Mouse (Mus musculus) cerebellum, postnatal 36 days (tissue): ENCODE measurements around the gene Olfr1189.
"Not testable (repeated sequence)": the region's sequence is repeated elsewhere in the genome, so short reads cannot be mapped to it uniquely, and the experiment has no call there.

Experiments
- DNase-seq, 2 experiments: peaks; one replicate each; pipeline ENCODE4 v3.0.0; 2021 to 2022; ENCODE audit warnings: mixed read lengths in 2 of 2

Olfr1189 gene

DNA sequence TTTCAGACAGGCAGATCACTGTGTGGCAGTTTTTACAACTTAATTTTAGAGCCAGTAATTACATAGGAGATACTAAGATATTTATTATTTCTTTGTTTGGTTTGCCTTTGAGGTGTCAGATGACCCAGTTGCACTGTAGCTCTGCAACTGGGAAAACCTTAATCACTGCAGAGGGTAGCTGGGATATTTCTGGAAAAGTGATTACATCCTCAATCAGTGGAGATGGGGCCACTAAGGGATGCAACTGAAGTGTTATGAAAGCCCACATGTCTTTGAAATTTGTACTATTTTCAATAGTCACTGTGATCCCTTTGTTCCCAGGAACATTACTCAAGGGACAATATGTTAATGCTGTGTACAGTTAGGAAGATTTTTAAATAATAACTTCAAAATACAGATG, at the start of gene Olfr1189:
TSS of gene Olfr1189 (plus strand) at position 301 of the 400 bp plus-strand sequence.
- DNase-seq: no peak

DNA sequence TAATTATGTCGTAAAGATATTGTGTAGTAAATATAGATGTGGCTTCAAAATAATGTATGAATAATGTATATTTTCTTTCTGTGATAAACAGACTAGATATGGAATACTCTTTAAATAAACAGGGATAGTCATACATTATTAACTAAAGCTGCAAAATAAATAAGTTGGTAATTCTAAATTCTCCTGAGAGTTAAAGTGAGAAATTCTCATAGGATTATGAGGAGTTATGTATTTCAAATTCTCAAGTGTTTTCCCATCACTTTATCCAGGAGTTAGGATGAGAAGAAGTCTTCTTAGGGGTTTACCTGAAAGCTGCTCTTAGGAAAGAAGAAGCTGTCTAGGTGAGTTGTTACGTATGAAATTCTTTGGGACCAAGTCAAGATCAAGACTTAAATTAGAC, 29.6 kb upstream of the Olfr1189 start, which contains the start of gene Olfr1188:
TSS of gene Olfr1188 (plus strand) at position 301 of the 400 bp plus-strand sequence.
- no peak for DNase-seq

GRCm38 (mm10) chr2:88572696-88573095, 13.6 kb upstream of the Olfr1189 start:
- DNase-seq: not testable (repeated sequence)

GRCm38 (mm10) chr2:88640242-88640641, 54.0 kb downstream of the Olfr1189 start, which contains the start of gene Olfr1191-ps1:
Olfr1191-ps1 (plus strand) TSS chr2:88640542.
- not testable (repeated sequence) for DNase-seq
